Comparison of ENCODE assay signal across 29 mouse cellular contexts in genomic region chr17:9643657-9644180, GRCm38 (mm10). TPM values are rescaled to one million over a fixed set of nuclear protein-coding genes. Genes with fewer than 3 reads are reported as not detected.
"Had no signal": no experiment of that assay in that cellular context is flagged by ENCODE, and none has a peak within 500 bp of the region (broad histone marks: within the 10 kb centered on the region; RNA-seq: fewer than 3 reads in every experiment).

No protein-coding gene starts in this region.

- H3K36me3 ChIP-seq: midbrain, embryonic 15.5 days; neural tube, embryonic 13.5 days; stomach, embryonic 15.5 days had no signal

- H3K4me3 ChIP-seq: left cerebral cortex, adult 2 months; midbrain, embryonic 15.5 days; myocyte; neural tube, embryonic 13.5 days; stomach, embryonic 15.5 days had no signal

- H3K27ac ChIP-seq: kidney, postnatal 0 days; left cerebral cortex, adult 2 months; liver, embryonic 14.5 days; macrophage; midbrain, embryonic 15.5 days; neural tube, embryonic 13.5 days; stomach, embryonic 15.5 days had no signal

- H3K9ac ChIP-seq: liver, embryonic 14.5 days; liver, postnatal 0 days; lung, embryonic 14.5 days; midbrain, embryonic 15.5 days; neural tube, embryonic 13.5 days; stomach, embryonic 15.5 days had no signal

- H3K4me2 ChIP-seq: liver, embryonic 11.5 days; lung, embryonic 14.5 days; midbrain, embryonic 15.5 days; neural tube, embryonic 13.5 days; stomach, embryonic 15.5 days had no signal

- H3K27me3 ChIP-seq: midbrain, embryonic 15.5 days; neural tube, embryonic 13.5 days; stomach, embryonic 15.5 days had no signal

- DNase-seq: kidney, adult 2 months; kidney, postnatal 25 days; layer of hippocampus, postnatal 36 days; liver, postnatal 0 days; lung, embryonic 14.5 days; retina, postnatal 1 day; right cerebral cortex, postnatal 25 days; spleen, adult 18-20 months; thymus, postnatal 25 days had no signal

- ATAC-seq: liver, postnatal 0 days; lung, postnatal 0 days; midbrain, embryonic 15.5 days had no signal

- H3K4me1 ChIP-seq: stomach, embryonic 15.5 days had no signal

- H3K9me3 ChIP-seq: midbrain, embryonic 15.5 days; neural tube, embryonic 13.5 days; stomach, embryonic 15.5 days had no signal

RNA-seq across cellular contexts. Expression of gene Pabpc6, which starts 25.8 kb away (rescaled TPM):
- total RNA-seq: layer of hippocampus, adult 8-10 months; layer of hippocampus, postnatal 10 days; left cerebral cortex, adult 2 months; left cerebral cortex, postnatal 10 days; left cerebral cortex, postnatal 36 days; megakaryocyte, adult 5-6 weeks; neutrophil, adult 5-6 weeks had no signal
- polyA plus RNA-seq: kidney, embryonic 14.5 days; kidney, postnatal 0 days; limb, embryonic 11.5 days; limb, embryonic 14.5 days; liver, embryonic 11.5 days; liver, embryonic 14.5 days; liver, postnatal 0 days; lung, embryonic 14.5 days; lung, postnatal 0 days; macrophage; midbrain, embryonic 15.5 days; myocyte; neural tube, embryonic 13.5 days; stomach, embryonic 15.5 days; thymus, postnatal 0 days had no signal
